Mouse (Mus musculus) lung, postnatal 0 days (tissue): Measurements from ENCODE around the gene Naip6.

Experiments
- CTCF ChIP-seq: IDR thresholded peaks from 2 replicates; pipeline ENCODE4 v1.5.1; 2016; ENCODE audit warnings: antibody characterized with exemption, mild to moderate bottlenecking
- EP300 ChIP-seq: IDR thresholded peaks from 2 replicates; pipeline ENCODE4 v1.6.1; 2016; ENCODE audit warnings: antibody characterized with exemption, mild to moderate bottlenecking, control low read depth

DNA sequence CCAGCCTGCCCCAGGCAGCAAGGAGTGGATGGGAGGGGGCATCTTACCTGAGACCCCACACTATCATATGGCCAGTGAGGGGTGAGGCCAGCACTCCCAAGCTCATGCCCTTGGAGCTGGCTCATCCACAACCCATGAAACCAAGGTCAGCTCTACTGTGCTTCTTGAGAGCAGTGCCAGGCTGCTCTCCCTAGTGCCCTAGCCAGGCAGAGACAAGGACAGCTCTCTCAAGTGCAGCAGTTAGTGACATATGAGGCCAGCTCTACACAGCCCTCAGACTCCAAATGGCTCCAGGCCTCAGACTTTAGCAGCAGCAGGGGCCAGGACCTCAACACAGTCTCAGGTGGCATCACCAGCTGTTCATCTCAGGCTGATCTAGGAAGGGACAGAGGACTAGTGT is 73.8 kb downstream of the Naip6 start:
- TF ChIP-seq CTCF: no peak
- no peak for TF ChIP-seq EP300
